Mouse (Mus musculus) left cerebral cortex, adult 9 months (tissue): Measurements from ENCODE around the gene Nubp2.
A peak's percentile ranks its signal among the peaks of the same experiment; 100 is the strongest.

Experiments
- DNase-seq, 2 experiments: peaks; one replicate each; pipeline ENCODE4 v3.0.0; 2022; ENCODE audit warnings: low spot score in 2 of 2

Nubp2 gene

GRCm38 (mm10) chr17:24894061-24894994 lies 8.2 kb upstream of the Nubp2 start:
- DNase-seq: no peak

- DNase-seq: no peak
These were observed 7.1 kb upstream of the Nubp2 start for GRCm38 (mm10) chr17:24893276-24893675.

DNA sequence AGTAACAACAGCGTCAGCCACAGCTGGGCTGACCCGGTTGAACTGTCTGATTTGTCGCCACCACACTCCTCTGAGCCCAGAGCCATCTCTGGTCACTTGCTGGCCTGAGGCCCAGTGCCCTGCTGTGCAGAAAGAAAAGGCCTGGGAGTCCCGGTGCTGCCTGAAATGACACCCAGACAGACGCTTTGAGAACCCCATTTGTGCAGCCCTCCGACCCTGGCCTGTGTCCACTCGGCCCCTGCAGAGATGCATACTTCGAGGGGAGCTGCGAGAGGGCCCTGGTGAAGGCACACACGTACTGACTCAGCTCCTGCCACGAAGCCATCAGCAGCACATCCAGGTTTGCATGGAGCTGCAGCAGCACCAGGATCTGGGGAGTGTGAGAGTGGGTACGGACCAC lies 6.6 kb upstream of the Nubp2 start:
- DNase-seq: no peak

DNA sequence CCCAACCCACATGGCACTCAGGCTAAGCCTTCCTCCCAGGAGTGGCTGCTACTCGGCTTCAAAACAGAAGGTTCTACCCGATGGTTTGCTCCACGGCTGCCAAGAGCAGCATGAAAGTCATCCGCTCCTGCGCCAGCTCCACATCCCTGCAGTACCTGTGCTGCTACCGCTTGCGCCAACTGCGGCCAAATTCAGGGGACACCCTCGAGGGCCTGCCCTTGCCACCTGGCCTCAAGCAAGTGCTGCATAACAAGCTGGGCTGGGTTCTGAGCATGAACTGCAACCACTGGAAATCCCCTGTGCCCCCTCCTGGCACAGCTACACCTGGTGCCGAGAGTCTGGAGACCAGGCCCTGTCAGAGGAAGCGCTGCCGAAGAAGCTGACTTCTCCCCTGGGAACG lies 5.2 kb upstream of the Nubp2 start:
- DNase-seq: no peak

DNA sequence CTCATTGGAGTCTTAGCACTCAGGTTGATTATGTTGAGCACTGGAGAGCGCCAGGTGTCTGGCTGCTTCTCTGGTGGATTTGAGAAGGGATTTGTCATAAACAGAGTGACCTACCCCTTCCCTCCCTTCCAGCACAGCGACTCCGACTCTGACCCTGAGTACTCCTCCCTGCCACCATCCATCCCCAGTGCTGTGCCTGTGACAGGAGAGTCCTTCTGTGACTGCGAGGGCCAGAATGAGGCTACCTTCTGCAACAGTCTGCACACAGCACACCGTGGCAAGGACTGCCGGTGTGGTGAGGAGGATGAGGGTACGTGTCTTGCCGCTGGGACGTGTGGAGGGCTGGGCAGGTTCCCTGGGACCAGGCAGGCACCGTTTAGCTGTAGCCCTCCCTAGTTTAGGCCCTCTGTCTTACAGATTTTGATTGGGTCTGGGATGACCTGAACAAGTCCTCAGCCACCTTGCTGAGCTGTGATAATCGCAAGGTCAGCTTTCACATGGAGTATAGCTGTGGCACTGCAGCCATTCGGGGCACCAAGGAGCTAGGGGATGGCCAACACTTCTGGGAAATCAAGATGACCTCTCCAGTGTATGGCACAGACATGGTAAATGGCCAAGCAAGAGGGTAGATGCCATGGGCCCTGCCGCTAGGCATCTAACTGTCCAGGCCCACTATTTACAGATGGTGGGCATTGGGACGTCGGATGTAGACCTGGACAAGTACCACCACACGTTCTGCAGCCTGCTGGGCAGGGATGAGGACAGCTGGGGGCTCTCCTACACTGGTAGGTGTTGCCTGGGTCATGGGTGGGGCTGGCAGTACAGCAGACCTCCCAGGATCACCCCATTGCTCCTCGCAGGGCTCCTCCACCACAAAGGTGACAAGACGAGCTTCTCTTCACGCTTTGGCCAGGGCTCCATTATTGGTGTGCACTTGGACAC lies 4.3 kb upstream of the Nubp2 start:
- DNase-seq: no peak

GRCm38 (mm10) chr17:24888862-24889261 lies 2.7 kb upstream of the Nubp2 start:
- DNase-seq: no peak

DNA sequence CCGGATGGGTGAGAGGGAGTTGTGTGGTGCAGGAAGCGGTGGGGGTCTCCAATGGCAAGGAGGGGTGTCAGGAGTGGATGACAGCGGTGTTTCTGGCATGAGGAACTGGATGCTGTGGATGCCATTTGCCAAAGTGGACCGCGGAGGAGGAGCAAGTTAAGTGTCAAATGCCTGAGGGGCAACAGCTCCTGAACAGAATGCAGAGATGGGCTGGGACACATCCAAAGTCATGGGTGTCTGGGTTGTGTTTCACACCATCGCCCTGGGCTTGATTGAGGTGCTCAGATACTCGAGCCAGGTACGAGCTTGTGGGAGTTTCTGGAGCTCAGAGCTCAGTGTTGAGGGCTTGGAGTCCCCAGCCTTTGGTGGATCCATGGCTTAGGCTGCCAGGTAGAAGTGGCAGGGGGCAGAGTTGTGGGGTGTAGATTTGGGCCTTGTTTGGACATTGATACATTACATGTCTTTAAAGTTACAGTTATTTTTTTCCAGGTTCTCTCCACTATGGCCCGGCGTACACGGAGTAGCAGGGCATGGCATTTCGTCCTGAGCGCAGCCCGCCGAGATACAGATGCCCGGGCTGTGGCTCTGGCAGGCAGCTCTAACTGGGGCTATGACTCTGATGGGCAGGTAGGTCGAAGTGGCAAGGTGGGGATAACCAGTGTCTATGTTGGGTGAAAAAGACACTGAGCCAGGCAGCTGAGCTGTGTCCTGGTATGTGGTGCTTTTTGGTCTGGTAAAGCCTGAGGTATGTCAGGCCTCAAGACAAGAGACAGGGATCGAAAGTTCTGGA lies 1.3 kb upstream of the Nubp2 start:
- no peak for DNase-seq

- no peak for DNase-seq
These were observed 753 bp upstream of the Nubp2 start for GRCm38 (mm10) chr17:24886932-24887271.

DNA sequence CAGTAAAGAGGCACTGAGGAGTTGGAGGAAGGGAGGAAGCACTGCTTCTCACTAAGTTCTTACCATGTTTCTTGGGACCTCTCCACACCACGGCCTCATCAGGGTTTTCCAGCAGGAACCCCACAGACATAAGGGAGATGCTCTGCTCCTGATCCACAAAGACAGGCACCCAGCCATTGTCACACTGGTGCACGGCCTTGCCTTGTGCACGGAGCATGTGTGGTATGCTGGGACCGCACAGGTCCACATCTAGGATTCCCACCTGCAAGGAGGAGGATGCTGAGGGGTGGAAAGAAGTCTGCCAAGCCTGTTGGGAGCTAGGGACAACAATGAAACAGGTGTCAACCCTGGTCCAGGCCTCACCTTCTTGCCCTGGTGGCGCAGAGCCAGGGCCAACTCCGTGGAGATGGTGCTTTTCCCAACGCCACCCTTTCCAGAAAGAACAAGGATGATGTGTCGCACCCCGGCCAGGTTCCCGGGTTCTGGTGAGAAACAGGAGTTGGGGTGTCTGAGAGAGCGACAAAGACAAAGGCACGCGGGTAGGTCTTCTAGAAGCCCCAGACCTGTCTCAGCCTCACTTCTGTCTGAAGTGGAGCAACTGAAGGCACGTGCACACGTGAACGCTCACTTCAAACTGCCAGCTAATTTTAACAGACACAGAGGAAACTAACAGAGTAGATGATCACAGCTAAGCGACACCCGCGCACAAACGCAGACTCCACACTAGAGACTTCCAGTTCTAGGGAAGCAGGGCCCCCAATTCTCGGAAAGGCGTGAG lies 604 bp downstream of the Nubp2 start:
- no peak for DNase-seq

- DNase-seq: no peak
These were observed 1.8 kb downstream of the Nubp2 start for GRCm38 (mm10) chr17:24884391-24884790.

DNA sequence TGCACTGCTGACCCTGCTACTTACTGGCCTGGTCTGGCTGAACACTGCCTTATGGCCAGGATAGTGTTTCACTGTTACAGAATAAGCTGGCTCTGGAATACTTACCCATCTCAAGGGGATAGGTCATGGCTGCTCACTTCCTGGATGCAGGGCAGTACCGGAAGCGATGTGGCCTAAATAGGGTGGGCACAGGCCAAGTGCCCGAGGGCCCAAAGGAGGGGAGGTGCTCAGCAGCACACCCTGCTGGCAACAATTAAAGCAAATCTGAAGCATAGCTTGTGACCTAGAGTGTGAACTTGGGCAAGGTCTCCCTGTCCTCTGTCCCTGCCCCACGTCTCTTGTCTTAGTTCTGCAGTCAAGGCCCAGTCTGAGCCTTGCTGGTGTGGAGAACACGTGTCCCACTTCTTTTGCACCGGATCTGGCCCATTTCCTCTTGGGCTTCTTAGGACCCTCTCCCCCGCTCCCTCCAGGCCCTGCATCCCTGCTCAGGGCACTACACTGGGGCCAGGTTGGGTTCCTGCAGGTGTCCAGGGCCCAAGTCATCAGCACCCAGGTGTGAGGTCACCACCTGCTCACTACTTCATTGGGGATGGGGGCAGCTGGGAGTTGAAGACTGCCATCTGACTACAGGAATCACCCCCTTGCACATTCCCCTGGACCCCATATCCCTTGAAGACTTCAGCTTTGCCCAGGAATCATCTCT lies 4.3 kb downstream of the Nubp2 start:
- no peak for DNase-seq

DNA sequence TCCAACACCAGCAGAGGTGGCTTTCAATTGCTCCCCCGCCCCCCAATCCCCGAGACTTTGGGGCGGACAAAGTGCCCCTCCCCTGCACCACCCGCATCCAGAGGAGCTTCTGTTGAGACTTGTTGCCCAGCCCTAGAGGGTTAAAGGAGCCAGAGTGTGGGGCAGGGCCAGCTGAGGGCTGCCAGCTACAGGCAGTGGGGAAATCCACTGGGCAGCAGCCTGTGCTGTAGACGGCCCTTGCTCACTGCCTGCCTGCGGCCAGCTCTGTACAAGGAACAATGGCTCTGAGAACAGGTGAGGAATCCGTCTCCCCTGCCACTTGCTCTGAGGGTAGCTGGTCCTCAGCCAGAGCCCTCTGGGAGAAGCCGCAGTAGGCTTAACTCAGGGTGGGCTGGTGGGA lies 7.6 kb downstream of the Nubp2 start:
- DNase-seq: no peak

DNA sequence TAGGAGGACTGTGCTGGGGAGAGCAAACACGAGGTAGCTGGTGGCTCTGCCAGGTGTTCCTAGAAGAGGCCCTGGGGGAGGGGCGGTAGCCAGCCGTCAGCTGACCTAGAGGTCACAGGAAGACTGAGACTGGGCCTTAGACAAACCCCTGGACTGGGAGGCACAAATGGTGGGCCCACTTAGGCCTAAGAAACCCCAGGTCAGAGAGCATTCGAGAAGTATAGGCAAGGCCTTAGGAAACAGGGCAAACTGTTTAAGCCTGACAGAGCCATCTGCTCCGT lies 8.1 kb downstream of the Nubp2 start:
- DNase-seq: no peak

GRCm38 (mm10) chr17:24877336-24878116 lies 8.6 kb downstream of the Nubp2 start:
- DNase-seq: no peak

DNA sequence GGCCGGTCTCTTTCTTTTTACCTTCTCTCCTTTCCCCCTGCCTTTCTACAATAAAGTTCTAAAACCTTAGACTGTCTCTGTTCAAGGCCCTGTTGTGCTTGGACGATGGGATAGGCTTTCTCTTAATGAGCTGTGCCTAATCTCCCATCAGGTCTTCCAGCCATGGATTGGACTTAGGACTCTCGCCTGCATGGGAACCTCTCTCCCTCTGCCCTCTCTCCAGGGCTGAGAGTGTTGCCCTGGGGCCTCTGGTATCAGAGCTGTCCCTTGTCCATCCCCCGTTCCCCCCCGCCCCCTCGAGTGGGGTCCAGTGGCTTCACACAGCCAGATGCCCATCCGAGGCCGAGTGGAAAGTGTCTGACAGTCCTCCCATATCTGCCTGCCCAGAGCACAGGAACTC lies 11.2 kb downstream of the Nubp2 start:
- DNase-seq: no peak

DNA sequence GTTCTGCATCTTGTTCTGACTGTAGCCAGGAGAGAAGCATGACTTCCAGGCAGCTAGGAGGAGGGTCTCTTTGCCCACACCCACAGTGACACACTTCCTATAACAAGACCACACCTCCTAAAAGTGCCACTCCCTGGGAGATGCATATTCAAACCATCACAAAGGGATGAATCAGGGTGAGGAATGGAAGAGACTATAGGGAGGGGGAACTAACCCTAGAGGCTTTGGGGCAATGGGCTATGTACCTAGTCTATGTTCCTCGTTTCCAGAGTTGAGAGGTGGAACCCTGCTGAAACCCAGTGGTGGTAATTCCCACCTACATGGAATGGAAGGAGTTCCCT lies 11.8 kb downstream of the Nubp2 start:
- DNase-seq: no peak

- no peak for DNase-seq
These were observed 12.3 kb downstream of the Nubp2 start for GRCm38 (mm10) chr17:24873695-24874404.

DNA sequence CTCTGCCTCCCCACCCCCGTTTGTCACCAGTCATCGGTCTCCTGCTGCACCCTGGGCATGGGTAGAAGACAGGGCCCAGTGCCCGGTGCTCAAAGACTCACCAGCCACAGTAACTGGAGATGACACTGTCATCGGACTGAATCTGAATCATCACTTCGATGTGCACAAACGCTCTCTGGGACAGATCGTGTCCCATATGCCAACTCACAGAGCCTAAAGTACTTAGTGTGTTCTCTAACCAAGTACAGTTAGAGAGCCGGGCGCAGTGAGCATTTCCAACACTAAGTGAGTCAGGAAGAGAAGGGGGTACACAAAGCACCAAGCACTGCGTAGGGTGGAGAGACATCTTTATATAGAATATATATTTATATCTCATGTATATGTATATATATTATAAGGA lies 18.2 kb downstream of the Nubp2 start:
- DNase-seq: peak in 1 of 2 experiments; percentile 42

DNA sequence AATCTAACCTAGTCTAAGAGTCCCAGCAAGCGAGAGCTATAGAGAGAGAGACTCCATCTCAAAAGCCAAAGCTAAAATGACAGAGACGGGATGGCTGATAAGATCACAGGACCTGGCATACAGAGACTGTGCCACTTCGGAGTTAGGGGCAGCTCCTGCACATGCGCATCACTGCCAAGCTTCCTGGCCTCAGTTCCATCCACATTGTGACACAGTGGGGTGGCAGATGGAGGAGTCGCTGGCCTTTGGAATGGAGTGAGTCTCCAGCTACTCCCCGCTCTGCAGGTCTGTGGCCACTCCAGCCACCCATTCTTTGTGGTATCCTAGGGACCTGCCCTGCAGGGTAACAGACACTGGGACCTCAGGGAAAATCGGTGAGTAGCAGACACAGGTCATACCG lies 20.4 kb downstream of the Nubp2 start, which contains the start of gene Igfals:
Gene Igfals (plus strand): TSS at position 222 of the 400 bp plus-strand sequence.
- no peak for DNase-seq
